Mouse (Mus musculus) layer of hippocampus, adult 8-10 months (tissue): ENCODE results near the gene Npepps. TPM values are rescaled to one million over a fixed set of nuclear protein-coding genes. Genes with fewer than 3 reads are reported as not detected.
"Not testable (repeated sequence)": the region's sequence is repeated elsewhere in the genome, so short reads cannot be mapped to it uniquely, and the experiment has no call there.

ENCODE experiments used
- DNase-seq, 2 experiments: peaks; one replicate each; pipeline ENCODE4 v3.0.0; 2022; ENCODE audit warnings: low spot score in 2 of 2
- total RNA-seq, 4 experiments: library from RNA; stranded (reverse); gene quantifications; 2 replicates each; pipeline ENCODE4 v1.2.4; 2022

The Npepps gene
- total RNA-seq, 4 experiments from 2014 or later: 142 to 161 (median 151) TPM

- DNase-seq: no peak
Observed at GRCm38 (mm10) chr11:97296542-97296941, 16.1 kb upstream of the Npepps start.

GRCm38 (mm10) chr11:97292731-97293130, 12.3 kb upstream of the Npepps start:
- no peak for DNase-seq

GRCm38 (mm10) chr11:97289276-97290230, 9.1 kb upstream of the Npepps start:
- DNase-seq: peak; percentile 68 to 72

GRCm38 (mm10) chr11:97287643-97288042, 7.2 kb upstream of the Npepps start:
- no peak for DNase-seq

GRCm38 (mm10) chr11:97286973-97287372, 6.5 kb upstream of the Npepps start:
- DNase-seq: no peak

DNA sequence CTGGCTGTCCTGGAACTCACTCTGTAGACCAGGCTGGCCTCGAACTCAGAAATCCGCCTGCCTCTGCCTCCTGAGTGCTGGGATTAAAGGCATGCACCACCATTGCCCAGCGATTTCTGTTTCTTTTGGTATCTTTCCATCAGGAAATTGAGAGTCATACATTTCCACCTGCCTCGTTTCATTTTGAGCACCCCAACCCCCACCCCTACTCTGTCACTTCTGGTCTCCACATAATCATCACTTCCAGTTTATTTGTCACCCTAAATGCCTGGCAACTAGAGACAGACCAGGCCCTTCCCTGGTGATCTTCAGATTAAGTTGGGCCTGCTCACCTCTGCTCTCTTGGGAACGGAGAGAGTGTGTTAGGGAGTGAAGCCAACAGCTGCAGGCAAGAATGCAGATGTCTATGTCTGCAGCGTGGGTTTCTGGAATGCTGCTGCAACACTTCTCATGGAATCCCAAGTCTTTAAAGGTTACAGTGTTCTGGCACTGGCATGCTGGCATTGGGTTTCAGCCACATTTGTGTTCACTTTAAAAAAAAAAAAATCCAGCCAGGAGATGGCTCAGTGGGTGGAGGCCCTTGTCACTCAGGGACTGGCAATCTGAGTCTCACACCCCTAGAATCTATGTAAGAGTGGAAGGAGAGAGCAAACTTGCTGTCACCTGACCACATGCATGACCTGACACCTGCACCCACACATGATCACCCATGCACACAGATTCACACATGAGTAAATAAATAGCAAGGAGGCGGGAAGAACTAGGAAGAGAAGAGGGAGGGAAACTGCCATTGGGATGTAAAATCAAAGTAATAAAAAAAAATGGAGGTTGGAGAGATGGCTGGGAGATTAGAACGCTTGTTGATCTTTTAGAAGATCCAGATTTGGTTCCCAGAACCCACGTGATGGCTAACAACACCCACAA, 5.7 kb upstream of the Npepps start:
- no peak for DNase-seq

GRCm38 (mm10) chr11:97284854-97285253, 4.4 kb upstream of the Npepps start:
- DNase-seq: no peak

- DNase-seq: no peak
Observed at GRCm38 (mm10) chr11:97282179-97282578, 1.7 kb upstream of the Npepps start.

DNA sequence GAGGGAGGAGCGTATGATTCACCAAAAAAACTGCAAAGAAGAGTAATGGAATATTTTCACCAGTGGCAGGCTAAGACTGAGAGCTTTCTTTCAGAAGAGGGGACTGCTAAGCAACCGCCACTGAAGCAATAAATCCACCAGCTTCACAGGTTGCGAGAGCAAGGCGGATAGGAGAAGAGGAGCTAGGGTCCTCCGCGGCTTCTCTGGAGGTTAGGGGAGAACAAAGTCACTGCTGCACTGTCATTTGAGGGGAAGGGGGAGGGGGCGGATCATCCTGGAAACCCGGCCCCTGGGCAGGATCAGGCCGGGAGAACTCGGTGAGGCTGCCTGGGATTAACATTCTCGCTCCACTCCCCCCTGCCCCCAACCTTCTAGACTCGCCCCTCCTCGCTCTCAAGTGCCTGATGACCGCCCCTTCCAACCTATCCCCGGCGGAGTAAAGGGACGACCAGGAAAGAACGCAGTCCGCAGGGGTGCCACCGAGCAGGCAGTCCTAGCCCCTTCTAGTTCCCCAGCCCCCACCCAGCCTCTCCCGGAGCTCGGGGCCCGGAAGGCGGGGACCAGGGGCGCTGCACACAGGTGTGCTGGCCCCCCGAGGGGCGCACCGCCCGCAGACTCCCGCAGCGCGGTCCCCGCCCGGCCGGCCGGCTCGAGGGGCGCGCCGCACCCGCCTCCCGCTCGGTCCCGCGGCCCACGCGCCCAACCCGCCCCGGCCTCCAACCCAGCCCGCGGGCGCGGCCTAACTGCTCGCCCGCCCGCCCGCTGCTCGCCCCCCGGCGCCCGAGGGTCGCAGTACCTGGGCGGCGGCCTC, 828 bp downstream of the Npepps start:
- DNase-seq: peak; percentile 29 to 43

DNA sequence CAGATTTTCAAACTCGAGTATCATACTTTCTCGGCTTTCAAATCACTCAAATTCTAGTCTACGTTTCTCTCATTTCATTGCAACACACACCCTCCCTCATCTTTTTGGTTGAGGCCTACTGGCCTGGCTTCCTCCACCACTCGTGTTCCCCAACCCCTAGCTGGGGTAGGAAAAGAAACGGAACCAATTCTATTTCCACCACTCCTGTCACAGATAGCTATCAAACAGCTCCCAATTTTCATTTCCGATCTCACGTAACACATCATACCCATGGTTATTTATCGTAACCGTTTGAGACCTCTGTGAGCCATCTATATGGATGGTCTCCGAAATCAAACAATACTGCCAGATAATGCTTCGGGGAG, 1.4 kb downstream of the Npepps start:
- no peak for DNase-seq

DNA sequence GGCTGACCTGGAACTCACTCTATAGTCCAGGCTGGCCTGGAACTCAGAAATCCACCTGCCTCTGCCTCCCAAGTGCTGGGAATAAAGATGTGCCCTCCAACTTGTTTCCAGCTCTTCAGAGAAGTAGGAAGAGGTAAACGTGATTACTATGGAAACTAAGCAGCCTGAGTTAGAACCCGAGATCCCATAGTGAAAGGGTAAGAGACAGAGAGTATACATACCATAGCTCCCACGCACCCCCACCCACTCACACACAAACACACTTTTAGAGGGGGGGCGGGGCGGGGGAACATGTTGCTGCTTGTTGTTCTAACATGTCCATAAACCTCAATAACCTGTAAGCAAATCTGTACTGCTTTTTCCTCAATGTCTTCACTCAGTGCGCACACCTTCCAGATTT, 2.0 kb downstream of the Npepps start:
- DNase-seq: no peak

DNA sequence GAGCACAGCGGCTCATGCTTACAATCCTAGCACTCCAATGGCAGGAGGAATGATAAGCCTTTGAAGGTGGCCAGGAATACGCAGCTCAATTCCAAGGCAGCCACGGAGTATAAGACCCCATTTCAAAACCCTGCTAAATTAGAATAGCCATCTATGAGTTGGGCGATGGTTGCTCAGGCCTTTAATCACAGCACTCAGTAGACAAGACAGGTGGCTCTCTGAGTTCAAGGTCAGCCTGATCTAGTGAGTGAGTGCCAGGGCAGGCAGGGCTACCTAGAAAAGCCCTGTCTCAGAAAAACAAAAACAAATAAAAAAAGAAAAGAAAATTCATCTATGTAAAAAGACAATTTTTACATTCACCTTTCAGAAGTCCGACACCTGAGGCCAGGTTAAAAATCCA, 3.3 kb downstream of the Npepps start:
- DNase-seq: no peak

- no peak for DNase-seq
Observed at GRCm38 (mm10) chr11:97276019-97276418, 4.4 kb downstream of the Npepps start.

DNA sequence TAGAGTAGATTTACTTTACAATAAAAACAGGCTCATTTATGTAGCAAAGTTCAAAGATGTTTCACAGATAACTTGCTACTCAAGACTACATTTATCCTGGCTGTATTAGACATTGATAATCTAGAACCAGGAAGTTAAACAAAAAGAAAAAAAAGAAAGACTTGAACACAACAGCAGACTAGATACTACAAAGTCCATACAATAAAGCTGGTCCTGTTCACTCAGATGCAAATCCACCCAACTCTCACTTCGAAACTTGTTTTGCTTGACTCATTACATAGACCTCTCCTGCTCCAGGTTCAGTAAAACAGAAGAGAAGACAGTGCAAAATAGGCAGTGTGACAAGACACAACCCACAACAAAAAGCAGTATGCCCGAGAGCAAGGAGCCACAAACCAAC, 5.1 kb downstream of the Npepps start:
- DNase-seq: no peak

DNA sequence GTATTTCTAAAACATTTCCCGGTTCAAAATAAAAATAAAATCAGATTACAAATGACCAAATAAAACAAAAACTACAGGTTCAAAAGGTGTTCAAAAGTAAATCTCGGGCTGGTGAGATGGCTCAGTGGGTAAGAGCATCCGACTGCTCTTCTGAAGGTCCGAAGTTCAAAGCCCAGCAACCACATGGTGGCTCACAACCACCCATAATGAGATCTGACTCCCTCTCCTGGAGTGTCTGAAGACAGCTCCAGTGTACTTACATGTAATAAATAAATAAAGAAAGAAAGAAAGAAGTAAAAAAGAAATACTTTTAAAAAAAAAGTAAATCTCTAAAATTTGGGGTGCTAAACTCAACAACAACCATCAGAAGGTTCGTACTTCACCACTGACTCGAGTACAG, 5.5 kb downstream of the Npepps start:
- DNase-seq: not testable (repeated sequence)

GRCm38 (mm10) chr11:97273613-97274012, 6.8 kb downstream of the Npepps start:
- DNase-seq: no peak

GRCm38 (mm10) chr11:97272835-97273234, 7.6 kb downstream of the Npepps start:
- DNase-seq: no peak

GRCm38 (mm10) chr11:97270004-97270403, 10.4 kb downstream of the Npepps start:
- DNase-seq: not testable (repeated sequence)

GRCm38 (mm10) chr11:97266544-97266943, 13.9 kb downstream of the Npepps start:
- not testable (repeated sequence) for DNase-seq

DNA sequence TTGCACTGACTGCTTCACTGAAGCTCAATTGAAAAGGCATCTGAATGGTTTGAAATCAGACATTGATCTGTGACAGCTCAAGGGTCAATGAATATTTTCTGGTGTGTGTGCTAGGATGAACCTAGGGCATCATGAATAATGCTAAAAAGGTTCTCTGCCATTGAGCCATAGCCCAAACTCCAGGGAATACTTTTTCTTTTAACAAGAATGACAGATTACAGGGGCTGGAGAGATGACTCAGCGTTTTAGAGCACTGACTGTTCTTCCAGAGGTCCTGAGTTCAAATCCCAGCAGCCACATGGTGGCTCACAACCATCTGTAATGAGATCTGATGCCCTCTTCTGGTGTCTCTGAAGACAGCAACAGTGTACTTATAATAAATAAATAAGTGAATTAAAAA, 30.8 kb downstream of the Npepps start:
- not testable (repeated sequence) for DNase-seq

- no peak for DNase-seq
Observed at GRCm38 (mm10) chr11:97246510-97247159, 33.8 kb downstream of the Npepps start.
